Mouse (Mus musculus) left cerebral cortex, postnatal 25 days (tissue): Measurements from ENCODE around the gene Gm9767. TPM values are rescaled to one million over a fixed set of nuclear protein-coding genes. Genes with fewer than 3 reads are reported as not detected.

Experiments
- DNase-seq, 2 experiments: peaks; one replicate each; pipeline ENCODE4 v3.0.0; 2022; ENCODE audit warnings: low spot score in 2 of 2, mixed read lengths in 1 of 2
- intact Hi-C: fragments of 180-260 bp; cut with DNase I; formaldehyde crosslinking; loops from one replicate; pipeline ENCODE4 v1.15.1; 2025
- total RNA-seq, 2 experiments: library from RNA; stranded (reverse); gene quantifications; 2 replicates each; pipeline ENCODE4 v1.2.3; 2021

The Gm9767 gene
- total RNA-seq, result 1 to 10 TPM in 1 of 2 experiments, under 1 TPM in 1; 0.60 to 1.8 TPM

DNA sequence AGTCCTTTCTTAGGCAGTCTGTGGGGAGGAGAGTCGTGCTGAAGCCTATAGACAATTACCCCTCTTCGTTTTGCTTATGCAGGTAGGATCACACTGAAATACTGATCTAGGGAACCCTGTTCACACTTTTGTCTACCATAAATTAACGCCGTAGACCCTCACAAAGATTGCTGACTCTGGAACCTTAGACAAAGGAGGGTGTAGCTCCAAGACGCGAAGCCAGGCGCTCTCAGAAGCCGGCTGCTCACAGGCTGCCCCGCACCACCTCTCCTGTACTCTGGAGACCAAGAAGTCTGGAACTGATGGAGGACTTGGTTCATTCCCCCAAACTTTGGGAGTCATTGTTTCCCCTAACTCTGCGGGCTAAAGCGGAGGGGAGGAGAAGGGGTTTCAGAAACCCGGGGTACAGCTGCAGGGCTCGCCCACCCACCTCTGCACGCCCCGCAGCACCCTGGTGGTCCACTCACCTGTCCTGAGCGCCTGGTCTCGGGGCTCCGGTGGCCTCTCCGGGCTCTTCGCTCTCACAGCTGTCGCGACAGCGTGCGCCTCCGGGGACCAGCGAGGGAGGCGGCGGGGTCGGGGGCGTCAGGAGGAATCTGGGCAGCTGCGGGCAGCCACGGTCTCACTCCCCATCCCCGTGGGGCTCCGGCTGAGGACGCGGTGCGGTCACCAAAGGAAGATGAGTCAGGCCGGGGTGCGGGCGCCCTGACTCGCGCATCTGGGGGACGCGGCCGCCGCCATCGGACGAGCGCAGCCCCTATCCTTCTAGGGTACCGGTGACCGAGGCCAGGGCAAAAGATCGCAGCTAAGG lies at the start of gene Gm9767:
Gene Gm9767 (plus strand): TSS at position 585 of the 811 bp plus-strand sequence.
- intact Hi-C loops, result loop anchor here (2.0 to 5.0 kb wide), 3 partner anchors 381 to 541 kb away; partner anchors contain the start of gene Smlr1
- peak; percentile 30 to 32 for DNase-seq

DNA sequence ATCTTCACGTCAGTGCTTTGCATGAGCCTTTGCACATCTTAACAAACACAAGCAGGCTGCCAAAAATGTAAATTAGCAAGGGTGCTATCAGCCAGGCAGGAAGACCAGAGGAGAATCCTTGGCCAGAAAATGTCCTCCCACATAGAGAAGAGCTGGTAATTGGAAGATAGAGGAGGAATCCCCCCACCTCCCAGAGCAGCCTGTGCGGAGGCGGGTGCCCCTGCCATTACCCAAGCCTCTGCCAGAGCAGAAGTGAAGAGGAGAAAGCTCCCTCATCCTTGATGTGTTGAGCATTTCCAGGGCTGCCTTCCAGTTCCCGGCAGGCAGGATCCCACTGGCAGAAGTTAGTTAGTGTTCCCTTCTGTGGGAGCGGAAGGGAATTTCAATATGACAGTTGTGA lies 43.1 kb upstream of the Gm9767 start:
- intact Hi-C loops, result loop anchor here (1.0 to 2.0 kb wide), 2 partner anchors 26 to 40 kb away; no protein-coding TSS in a partner anchor
- peak; percentile 69 to 96 for DNase-seq

DNA sequence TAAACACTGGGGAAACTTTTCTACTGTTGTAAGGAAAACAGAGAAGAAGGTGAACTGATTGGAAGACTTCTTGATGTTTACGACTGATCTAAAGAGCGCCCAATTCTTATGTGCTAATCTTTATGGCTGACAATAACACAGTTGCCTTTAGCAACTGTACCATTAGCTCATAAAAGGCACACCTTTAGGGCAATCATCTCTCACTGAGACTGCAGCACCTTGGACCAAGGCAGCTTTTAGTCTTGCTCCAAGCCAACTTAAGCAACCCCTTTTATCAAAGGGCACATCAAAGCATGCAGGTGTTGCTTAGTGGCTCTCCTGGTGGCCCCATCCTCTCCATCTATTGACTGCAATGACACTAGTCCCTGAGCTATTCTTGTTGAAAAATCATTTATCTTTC lies 26.9 kb upstream of the Gm9767 start:
- no peak for DNase-seq
- intact Hi-C loops, result no loop called here

DNA sequence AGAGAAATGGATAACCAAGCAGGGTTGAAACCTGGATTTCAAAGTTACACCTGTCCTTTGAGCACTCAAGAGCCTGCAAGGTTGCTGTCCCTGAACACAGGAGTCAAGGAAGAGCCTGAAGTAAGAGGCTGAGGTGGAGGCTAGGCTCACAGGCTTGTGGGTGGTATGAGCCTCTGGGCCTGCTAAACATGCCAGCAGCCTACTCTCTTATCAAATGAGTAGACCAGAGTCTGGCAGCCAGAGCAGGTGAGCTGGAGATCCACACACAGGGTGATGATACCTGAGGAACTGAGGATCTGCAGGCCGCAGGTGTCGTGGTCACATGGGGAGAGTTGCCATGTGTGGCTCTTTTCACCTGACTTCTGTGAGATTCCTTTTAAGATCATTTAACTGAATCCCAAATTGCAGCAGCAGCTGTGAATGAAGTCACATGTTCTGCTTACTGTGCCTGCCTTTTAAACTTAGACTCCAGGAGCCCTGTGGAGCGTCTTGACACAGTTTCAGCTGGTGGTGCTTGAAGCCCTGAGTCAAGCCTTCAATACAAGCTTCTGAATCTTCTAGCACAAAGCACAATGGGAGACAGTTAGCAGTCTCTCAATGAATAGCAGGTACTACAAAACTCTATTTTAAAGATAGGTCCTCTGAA lies 18.3 kb upstream of the Gm9767 start:
- peak; percentile 42 to 77 for DNase-seq
- intact Hi-C loops, result loop anchor here (2.0 kb wide), 1 partner anchor 25 kb away; no protein-coding TSS in a partner anchor

DNA sequence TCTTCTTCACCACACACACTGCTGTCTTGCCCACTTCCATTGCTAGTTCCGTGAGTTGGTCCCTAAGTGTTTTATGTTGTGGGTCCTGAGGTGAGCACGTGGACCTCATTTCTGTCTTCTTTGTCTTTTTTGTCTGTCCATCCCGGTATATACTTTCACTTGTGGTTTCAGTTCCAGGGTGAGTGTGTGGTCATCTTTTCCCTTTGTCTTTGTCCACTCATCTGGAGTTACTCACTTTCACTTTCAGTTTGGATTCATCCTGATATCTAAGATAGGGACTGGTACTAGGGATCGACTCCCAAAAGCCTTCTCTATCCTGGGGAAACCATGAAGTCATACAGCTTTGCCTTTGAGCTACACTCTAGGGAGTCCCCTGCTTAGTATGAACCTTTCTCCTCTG lies 15.0 kb upstream of the Gm9767 start:
- intact Hi-C loops, result no loop called here
- DNase-seq, result no peak

DNA sequence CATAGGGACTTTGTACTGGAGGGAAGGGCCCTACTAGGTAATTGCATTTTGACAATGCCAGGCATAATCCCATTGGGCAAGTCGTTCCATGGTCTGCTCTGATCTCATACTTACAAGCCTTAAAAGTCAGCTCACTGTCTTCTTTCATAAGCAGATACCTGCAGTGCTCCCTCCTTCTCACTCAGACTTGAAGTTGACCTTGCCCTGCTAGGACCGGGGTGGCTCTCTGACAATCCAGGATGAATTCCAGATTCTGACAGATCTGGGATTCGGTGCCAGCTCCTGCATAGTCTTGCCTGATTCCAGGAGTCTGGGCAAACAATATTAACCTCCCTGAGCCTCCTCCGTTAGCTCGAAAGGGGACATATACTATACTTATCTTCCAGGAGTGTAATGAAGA lies 6.1 kb upstream of the Gm9767 start:
- intact Hi-C loops, result no loop called here
- DNase-seq, result no peak

DNA sequence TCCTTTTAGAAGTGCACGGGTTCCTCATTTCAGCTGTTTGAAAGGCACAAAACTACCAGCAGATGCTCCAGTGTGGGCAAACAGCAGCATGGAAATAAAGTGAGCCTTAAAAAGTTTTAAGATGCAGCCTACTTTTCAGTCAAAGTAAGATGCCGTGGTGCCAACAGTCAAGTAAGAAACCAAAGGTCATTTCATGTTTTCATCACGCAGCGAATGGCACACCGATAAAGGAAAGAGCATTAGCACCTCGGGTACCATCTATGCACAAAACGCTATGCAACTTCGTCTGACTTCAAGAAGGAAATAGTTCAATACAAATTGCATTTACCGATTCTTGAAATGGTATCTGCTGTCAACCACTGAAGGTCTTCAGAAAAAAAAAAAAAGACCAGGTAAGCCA lies 1.1 kb upstream of the Gm9767 start:
- DNase-seq, result no peak
- intact Hi-C loops, result loop anchor here (5.0 kb wide), 2 partner anchors 380 to 540 kb away; partner anchors contain the start of gene Smlr1

DNA sequence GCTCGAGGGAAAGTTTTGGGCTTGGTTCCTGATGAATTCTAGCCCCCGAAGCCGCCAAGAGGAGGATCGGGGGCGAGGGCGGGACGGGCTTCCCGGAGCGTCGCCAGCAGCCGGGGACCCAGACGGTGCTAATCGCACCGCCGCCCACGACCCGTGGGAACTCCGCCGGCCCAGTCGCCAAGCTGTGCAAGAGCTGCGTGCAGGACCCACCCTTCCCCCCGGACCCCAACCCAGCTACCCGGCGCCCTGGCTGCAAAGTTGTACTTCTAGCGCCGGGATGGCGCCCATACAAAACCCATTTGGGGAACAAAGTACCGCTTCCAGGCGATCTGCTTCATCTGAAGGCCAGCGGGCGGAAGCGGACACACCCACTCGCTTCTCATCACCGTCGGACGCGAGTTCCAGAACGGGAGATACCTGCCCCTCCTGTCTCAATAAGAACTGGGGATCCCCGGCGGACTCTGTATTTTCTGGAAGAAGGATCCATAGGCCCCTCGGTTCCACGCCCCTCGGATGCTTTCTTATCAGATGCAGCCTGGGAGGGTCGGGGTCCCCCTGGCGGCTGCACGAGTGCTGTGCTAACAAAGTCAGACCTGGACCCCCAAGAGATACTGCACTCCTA lies 577 bp downstream of the Gm9767 start, which contains the start of gene Tmem200a:
Gene Tmem200a (minus strand): TSS at position 532 of the 622 bp plus-strand sequence.
- peak; percentile 79 to 80 for DNase-seq
- intact Hi-C loops, result loop anchor here (2.0 to 5.0 kb wide), 3 partner anchors 381 to 541 kb away; partner anchors contain the start of gene Smlr1

DNA sequence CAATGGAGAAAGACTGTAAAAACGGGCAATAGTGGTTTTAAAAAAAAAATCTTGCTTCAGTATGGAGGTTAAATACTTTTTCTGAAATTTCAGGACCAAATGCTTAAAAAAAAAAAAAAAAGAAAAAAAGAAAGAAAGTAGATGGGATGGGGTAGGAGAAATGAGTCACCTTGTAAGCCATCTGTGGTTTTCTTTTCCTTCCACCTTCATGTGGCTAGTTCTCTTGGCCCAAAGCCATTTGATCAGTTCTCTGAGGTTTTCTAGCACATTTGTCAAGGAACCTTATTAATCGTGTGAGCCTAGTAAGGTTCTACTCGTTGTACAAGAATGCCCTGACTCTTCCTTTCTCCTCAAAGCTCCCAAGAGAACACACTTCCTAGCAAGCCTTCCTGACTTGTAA lies 1.6 kb downstream of the Gm9767 start:
- DNase-seq, result no peak
- intact Hi-C loops, result loop anchor here (2.0 to 5.0 kb wide), 3 partner anchors 382 to 542 kb away; partner anchors contain the start of gene Smlr1

DNA sequence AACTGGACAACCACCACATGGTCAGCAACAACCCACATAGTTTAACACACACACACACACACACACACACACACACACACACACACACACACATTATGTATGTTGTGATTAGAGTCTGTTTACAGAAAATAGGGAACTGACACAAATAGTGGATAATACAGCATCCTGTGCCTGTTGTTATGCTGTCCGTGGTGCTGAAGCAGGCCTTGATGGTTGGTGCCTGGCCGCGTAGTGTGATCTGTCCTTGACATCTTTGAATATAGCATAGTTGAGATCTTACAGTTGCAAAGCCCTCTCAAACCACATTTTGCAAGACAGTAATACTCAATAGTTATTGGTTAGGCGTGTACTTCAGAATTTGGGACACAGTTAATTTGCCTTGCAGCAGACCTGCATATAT lies 4.0 kb downstream of the Gm9767 start:
- DNase-seq, result no peak
- intact Hi-C loops, result no loop called here

DNA sequence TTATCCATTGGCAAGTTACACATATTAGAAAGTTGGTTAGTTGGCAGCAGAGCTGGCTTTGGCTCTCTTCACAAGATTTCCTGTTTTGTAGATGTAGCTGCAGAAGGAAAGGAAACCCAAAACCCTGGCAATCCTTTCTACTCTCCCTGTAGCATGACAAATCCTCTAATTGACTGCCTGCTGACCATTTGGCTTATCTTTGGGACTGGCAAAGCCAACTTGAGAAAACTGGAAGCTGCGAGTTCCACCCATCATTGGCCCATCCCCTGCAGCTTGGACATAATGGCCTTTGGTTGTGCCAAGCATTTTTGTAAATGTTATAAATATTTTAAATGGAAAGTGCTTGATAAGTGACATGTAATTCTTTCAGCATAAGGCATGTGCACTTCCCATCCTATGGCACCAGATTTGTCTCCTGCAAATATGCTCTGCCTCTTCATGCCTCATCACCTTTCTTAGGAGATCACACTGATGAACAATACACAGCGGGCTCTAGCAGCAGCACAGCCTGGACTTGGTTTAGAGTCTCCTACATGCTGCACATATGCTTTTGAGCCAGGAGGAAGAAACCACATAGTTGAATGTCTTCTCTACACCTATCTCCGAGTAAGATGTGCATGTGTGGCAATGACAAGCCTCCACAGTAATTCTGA lies 25.4 kb downstream of the Gm9767 start:
- intact Hi-C loops, result no loop called here
- no peak for DNase-seq

DNA sequence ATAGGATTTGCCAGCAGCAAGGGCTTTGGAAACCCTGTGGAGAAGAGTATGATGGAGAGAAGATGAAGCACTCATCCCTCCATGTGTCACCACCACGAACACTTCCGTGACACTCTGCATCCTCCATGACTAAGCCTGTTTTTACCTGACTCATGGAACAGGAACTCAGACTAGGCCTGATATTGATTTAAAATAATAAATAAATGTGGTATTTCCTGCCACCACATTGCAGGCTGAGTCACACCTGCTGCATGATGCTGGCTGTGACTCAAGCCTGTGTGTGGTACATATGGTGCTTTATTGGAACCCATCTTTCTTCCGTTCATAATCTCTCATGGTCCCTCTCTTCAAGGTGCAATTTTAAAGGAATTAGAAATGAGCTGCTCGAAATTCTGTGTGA lies 36.4 kb downstream of the Gm9767 start:
- peak in 1 of 2 experiments; percentile 41 for DNase-seq
- intact Hi-C loops, result no loop called here

DNA sequence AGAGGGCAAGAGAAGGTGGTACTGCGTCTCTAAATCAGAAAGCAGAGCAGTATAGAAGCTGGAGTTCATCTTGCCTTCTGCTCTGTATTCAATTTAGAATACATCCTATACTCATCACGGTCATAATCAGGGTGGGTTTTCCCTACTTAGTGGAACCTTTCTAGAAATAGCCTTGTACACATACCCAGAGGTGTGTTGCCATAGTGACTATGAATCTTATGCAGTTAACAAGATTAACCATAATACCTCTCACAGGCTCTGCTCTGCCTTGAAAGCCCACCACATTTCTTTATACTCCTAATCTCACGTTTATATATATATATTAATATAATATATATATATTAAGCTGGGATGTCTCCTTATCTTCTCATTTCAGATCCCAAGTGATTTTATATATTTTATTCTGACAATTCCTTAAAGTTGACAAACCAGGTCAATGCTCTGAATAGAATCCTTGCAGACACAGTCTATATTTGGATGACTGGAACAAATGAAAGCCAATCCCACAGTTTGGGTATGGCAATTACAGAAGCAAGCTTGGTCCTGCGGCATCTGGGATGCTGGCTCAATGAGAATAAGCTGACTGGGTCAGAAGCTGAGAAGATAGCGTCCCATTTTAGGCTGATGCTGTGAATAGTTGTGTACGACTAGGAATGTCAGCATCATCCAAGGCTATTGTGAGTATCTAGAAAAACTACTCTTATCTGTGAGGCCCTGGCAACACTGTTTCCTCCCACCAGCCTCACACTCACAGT lies 41.2 kb downstream of the Gm9767 start:
- intact Hi-C loops, result no loop called here
- peak in 1 of 2 experiments; percentile 40 for DNase-seq

DNA sequence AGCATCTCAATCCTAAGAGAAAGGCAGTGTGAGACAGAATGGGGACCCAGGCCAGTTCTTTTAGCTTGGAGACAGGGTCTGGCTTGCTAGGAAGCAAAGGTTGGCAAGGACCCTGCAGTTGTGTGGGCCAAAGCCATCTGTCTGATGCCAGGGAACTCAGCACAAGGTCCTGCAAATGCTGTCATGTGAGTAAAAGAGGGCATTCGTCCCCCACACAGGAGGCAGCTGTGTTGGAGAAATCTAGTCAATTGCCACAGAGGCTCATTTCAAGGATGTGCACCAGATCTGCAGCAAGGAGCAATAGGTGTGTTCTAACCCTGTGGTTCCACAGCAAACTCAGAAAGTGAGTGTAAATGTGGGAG lies 41.7 kb downstream of the Gm9767 start:
- intact Hi-C loops, result no loop called here
- no peak for DNase-seq

Other genes with a start within 250 kb of the Gm9767 start
- gene Tmem200a, start 797 bp downstream of the Gm9767 start, total RNA-seq, result 10 to 100 TPM; 16.2 to 23.9 TPM
- 1 to 10 TPM; 1.7 to 4.6 TPM for gene Samd3, start 151.5 kb downstream of the Gm9767 start, total RNA-seq